Mouse (Mus musculus) intestine, postnatal 0 days (tissue): Measurements from ENCODE around the gene Ptpn7. TPM values are rescaled to one million over a fixed set of nuclear protein-coding genes. Genes with fewer than 3 reads are reported as not detected.

ENCODE experiments used
- ATAC-seq: fragments of 200-750 bp; cut with Nextera tagmentation; 2 replicates; pipeline ENCODE4 v1.8.0; 2017; ENCODE audit warnings: mild to moderate bottlenecking, moderate TSS enrichment, moderate library complexity
- H3K27ac ChIP-seq: fragments of 300-500 bp; sonication (generic); 2 replicates; pipeline ENCODE4 v1.5.1; 2014; ENCODE audit warnings: mild to moderate bottlenecking, low read depth, low read length, moderate library complexity
- H3K27me3 ChIP-seq: fragments of 300-500 bp; sonication (generic); replicated peaks from 2 replicates; pipeline ENCODE4 v1.6.1; 2014; ENCODE audit warnings: low read length, mixed read lengths; ENCODE audit not compliant: control insufficient read depth, insufficient read depth
- H3K36me3 ChIP-seq: fragments of 300-500 bp; sonication (generic); 2 replicates; pipeline ENCODE4 v1.6.1; 2014; ENCODE audit warnings: mild to moderate bottlenecking, moderate library complexity; ENCODE audit not compliant: control insufficient read depth, insufficient read depth
- H3K4me1 ChIP-seq: fragments of 300-500 bp; sonication (generic); replicated peaks from 2 replicates; pipeline ENCODE4 v1.6.1; 2014; ENCODE audit warnings: antibody characterized with exemption, low read length, mixed read lengths; ENCODE audit not compliant: control insufficient read depth, insufficient read depth
- H3K4me2 ChIP-seq: fragments of 300-500 bp; sonication (generic); replicated peaks from 2 replicates; pipeline ENCODE4 v1.6.1; 2014; ENCODE audit warnings: low read depth, mild to moderate bottlenecking, moderate library complexity
- H3K4me3 ChIP-seq: fragments of 300-500 bp; sonication (generic); 2 replicates; pipeline ENCODE4 v1.5.1; 2014; ENCODE audit warnings: low read depth, low read length
- H3K9ac ChIP-seq: fragments of 300-500 bp; sonication (generic); 2 replicates; pipeline ENCODE4 v1.6.1; 2014; ENCODE audit warnings: mild to moderate bottlenecking, low read depth, low read length
- H3K9me3 ChIP-seq: fragments of 300-500 bp; sonication (generic); 2 replicates; pipeline ENCODE4 v1.6.1; 2016; ENCODE audit warnings: mixed run types; ENCODE audit not compliant: control insufficient read depth
- CTCF ChIP-seq: sonication (generic); IDR thresholded peaks from 2 replicates; pipeline ENCODE4 v1.5.1; 2016; ENCODE audit warnings: low read depth, mild to moderate bottlenecking, control low read depth, antibody characterized with exemption, moderate library complexity
- WGBS: fragments of 180-500 bp; shearing (Covaris S2); extraction: QIAGEN DNeasy Blood & Tissue Kit; methylation state at CpG from one replicate; pipeline ENCODE4 v1.1.7; 2014; 5-methylcytosine and 5-hydroxymethylcytosine counted together
- polyA plus RNA-seq: library from polyadenylated mRNA; unstranded; fragments of >200 nt; fragmentation: Nextera tagmentation; extraction: Ambion mirVana; gene quantifications from 2 replicates; pipeline ENCODE4 v1.2.1, GENCODE M21; 2015

Ptpn7 gene
- polyA plus RNA-seq, 1 experiment from 2014 or later = 0.76 TPM

- H3K9me3 ChIP-seq = no peaks in the 10 kb centered on the region
- H3K4me2 ChIP-seq = peak overlapping the region; percentile 80
- no peak; the same call in 1 of the 2 replicates for ATAC-seq
- peaks cover 8% of the 10 kb centered on the region for H3K4me1 ChIP-seq
- WGBS = 12% methylated on average over 7 of the region's 7 CpGs
- TF ChIP-seq CTCF = no peak
- H3K36me3 ChIP-seq = peaks cover 4% of the 10 kb centered on the region; the same call in 1 of the 2 replicates
- H3K4me3 ChIP-seq = peak overlapping the region; percentile 90
- H3K9ac ChIP-seq = peak overlapping the region; percentile 95
- H3K27me3 ChIP-seq = peaks cover 2% of the 10 kb centered on the region; the same call in 1 of the 2 replicates
- H3K27ac ChIP-seq = peak overlapping the region; percentile 89; the same call in 1 of the 2 replicates
Measured at GRCm38 (mm10) chr1:135147702-135148058, 15.2 kb downstream of the Ptpn7 start.

- 0 out of 2 replicates have a peak overlapping the region, but pooled peaks have one; percentile 95 for H3K9ac ChIP-seq
- H3K27ac ChIP-seq = no peak overlapping the region; the same call in 1 of the 2 replicates
- H3K4me3 ChIP-seq = peak overlapping the region; percentile 90; the same call in 1 of the 2 replicates
- TF ChIP-seq CTCF = no peak
- H3K9me3 ChIP-seq = no peaks in the 10 kb centered on the region
- ATAC-seq = no peak
- H3K36me3 ChIP-seq = peaks cover 4% of the 10 kb centered on the region; the same call in 1 of the 2 replicates
- WGBS = 77% methylated on average over 4 of the region's 4 CpGs
- H3K27me3 ChIP-seq = peaks cover 2% of the 10 kb centered on the region; the same call in 1 of the 2 replicates
- peak overlapping the region; percentile 80 for H3K4me2 ChIP-seq
- H3K4me1 ChIP-seq = peaks cover 8% of the 10 kb centered on the region
Measured at GRCm38 (mm10) chr1:135148476-135148875, 16.0 kb downstream of the Ptpn7 start.

- Histone ChIP-seq H3K4me2 (peak overlapping the region; percentile 30; the same call in 1 of the 2 replicates), H3K27ac (no peak overlapping the region), H3K27me3 (peaks cover 2% of the 10 kb centered on the region; the same call in 1 of the 2 replicates), H3K4me1 (peaks cover 8% of the 10 kb centered on the region), H3K9ac (no peak overlapping the region), H3K4me3 (no peak overlapping the region), H3K9me3 (no peaks in the 10 kb centered on the region), H3K36me3 (peaks cover 4% of the 10 kb centered on the region; the same call in 1 of the 2 replicates)
- no peak for TF ChIP-seq CTCF
- whole genome bisulfite sequencing = 73% methylated on average over 5 of the region's 5 CpGs
- no peak for ATAC-seq
Measured at GRCm38 (mm10) chr1:135148996-135149395, 16.5 kb downstream of the Ptpn7 start.

GRCm38 (mm10) chr1:135154011-135154410 lies 21.5 kb downstream of the Ptpn7 start:
- 31% methylated on average over 13 of the region's 13 CpGs for WGBS
- Histone ChIP-seq H3K9me3 (no peaks in the 10 kb centered on the region), H3K9ac (0 out of 2 replicates have a peak overlapping the region, but pooled peaks have one; percentile 17), H3K27me3 (no peaks in the 10 kb centered on the region), H3K4me2 (peak overlapping the region; percentile 49), H3K4me3 (no peak overlapping the region), H3K36me3 (peaks cover 22% of the 10 kb centered on the region), H3K27ac (peak overlapping the region; percentile 21), H3K4me1 (peaks cover 2% of the 10 kb centered on the region; the same call in 1 of the 2 replicates)
- ATAC-seq = 0 out of 2 replicates have a peak, but pooled peaks have one; percentile 3
- no peak for TF ChIP-seq CTCF

GRCm38 (mm10) chr1:135154411-135154959 lies 22.0 kb downstream of the Ptpn7 start:
- peak; percentile 89 for TF ChIP-seq CTCF
- H3K4me2 ChIP-seq = peak overlapping the region; percentile 49
- no peaks in the 10 kb centered on the region for H3K4me1 ChIP-seq
- peak overlapping the region; percentile 21; the same call in 1 of the 2 replicates for H3K27ac ChIP-seq
- no peaks in the 10 kb centered on the region for H3K9me3 ChIP-seq
- ATAC-seq = peak; percentile 71
- no peak overlapping the region for H3K4me3 ChIP-seq
- H3K27me3 ChIP-seq = no peaks in the 10 kb centered on the region
- peaks cover 22% of the 10 kb centered on the region for H3K36me3 ChIP-seq
- H3K9ac ChIP-seq = 0 out of 2 replicates have a peak overlapping the region, but pooled peaks have one; percentile 17
- 2% methylated on average over 14 of the region's 14 CpGs for WGBS

- TF ChIP-seq CTCF = no peak
- Histone ChIP-seq H3K9me3 (no peaks in the 10 kb centered on the region), H3K27me3 (no peaks in the 10 kb centered on the region), H3K36me3 (peaks cover 22% of the 10 kb centered on the region), H3K4me1 (no peaks in the 10 kb centered on the region), H3K9ac (no peak overlapping the region), H3K4me3 (no peak overlapping the region), H3K27ac (no peak overlapping the region), H3K4me2 (no peak overlapping the region)
- 87% methylated on average over 6 of the region's 6 CpGs for WGBS
- no peak for ATAC-seq
Measured at GRCm38 (mm10) chr1:135156300-135156699, 23.8 kb downstream of the Ptpn7 start.
